Mouse (Mus musculus): ENCODE results near the gene Adora3.
A peak's percentile ranks its signal among the peaks of the same experiment; 100 is the strongest.

Adora3 gene

GRCm38 (mm10) chr3:105876022-105876421 lies 5.4 kb downstream of the Adora3 start:
- no peak for DNase-seq (ENCODE audit: low read depth)

- DNase-seq (ENCODE audit: low read depth), result no peak
Measured at GRCm38 (mm10) chr3:105877252-105877803, 6.7 kb downstream of the Adora3 start.

GRCm38 (mm10) chr3:105877919-105878318 lies 7.3 kb downstream of the Adora3 start:
- no peak for DNase-seq (ENCODE audit: low read depth)

DNA sequence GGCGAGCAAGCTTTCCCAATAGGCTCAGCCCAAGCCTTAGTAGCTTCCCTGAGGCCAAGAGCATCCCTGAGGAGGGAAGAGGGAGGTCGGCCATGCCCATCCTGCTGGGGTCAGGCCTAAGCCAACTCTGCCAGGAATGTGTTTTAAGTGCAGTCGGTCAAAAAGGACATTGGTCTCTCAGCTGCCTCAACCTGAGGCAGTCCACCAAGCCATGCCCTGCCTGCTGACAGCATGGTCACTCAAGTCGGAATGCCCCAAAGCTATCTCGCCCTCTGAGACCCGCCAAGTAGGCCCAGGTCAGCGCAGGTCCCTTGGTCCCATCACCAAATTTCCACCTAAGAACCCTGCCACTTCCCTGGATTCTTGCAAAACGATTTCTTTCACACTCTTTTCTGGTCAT lies 8.1 kb downstream of the Adora3 start:
- no peak for DNase-seq (ENCODE audit: low read depth)

GRCm38 (mm10) chr3:105880419-105880818 lies 9.8 kb downstream of the Adora3 start:
- DNase-seq (ENCODE audit: low read depth), result no peak

DNA sequence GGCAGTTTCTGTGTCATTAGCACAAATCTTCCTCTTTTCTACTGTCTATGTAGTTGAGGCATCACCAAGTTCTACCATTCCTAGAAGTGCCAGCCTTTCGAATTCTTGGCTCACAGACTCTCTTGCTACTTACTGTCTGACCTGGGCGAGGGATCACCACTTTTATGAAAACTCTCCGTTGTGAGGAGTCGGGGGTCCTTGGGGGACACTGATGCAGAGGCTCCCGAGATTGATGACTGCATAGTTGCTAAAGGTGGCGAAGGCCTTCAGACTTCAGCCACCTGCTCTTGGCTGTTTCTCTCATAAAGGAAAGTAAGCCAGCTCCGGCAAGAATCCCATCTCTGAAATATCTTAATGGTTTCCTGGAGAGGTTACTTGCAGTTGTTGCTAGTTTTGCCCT lies 11.4 kb downstream of the Adora3 start:
- DNase-seq (ENCODE audit: low read depth), result no peak

GRCm38 (mm10) chr3:105883111-105883510 lies 12.5 kb downstream of the Adora3 start:
- DNase-seq (ENCODE audit: low read depth), result no peak

GRCm38 (mm10) chr3:105888961-105889360 lies 18.3 kb downstream of the Adora3 start:
- no peak for DNase-seq (ENCODE audit: low read depth)

DNA sequence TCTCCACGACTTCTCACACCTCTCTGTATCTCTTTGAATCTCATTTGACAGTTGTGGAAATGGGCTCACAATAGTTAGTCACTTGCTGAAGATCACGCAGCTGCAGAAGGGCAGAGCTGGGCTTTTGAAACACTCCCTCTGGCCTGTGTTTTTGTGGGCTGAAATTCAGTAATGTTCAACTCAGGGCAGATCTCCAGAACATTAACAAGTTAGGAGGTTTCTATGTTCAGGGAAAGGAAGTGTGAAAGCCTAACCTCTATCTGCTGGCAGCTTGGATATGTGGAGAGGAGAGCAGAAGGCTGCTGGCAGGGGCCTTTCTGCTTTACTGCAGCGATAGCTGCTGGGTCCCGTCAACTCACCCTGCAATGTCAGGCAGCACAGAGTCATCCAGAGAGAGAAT lies 19.6 kb downstream of the Adora3 start:
- DNase-seq (ENCODE audit: low read depth), result no peak

DNA sequence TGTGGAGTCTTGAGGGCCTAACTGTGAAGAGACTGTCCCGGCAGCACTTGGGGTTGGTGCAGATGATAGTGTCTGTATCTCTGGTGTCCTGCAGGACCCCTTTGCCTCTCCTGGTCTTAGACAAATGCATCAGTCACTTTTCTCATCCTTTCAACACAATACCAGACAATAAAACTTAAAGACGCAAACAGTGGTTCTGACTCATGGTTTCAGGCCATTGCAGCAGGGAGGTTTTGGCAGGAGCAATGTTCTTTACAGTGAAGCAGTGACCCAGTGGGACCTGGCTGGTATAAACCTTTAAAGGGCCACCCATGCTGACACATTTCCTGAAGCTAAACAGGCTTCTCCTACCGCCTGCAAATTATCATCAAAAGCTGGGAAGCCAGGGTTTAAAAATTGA lies 20.5 kb downstream of the Adora3 start:
- DNase-seq (ENCODE audit: low read depth), result peak; percentile 17

GRCm38 (mm10) chr3:105891760-105892571 lies 21.3 kb downstream of the Adora3 start:
- no peak for DNase-seq (ENCODE audit: low read depth)

GRCm38 (mm10) chr3:105892572-105893495 lies 22.2 kb downstream of the Adora3 start:
- DNase-seq (ENCODE audit: low read depth), result no peak

DNA sequence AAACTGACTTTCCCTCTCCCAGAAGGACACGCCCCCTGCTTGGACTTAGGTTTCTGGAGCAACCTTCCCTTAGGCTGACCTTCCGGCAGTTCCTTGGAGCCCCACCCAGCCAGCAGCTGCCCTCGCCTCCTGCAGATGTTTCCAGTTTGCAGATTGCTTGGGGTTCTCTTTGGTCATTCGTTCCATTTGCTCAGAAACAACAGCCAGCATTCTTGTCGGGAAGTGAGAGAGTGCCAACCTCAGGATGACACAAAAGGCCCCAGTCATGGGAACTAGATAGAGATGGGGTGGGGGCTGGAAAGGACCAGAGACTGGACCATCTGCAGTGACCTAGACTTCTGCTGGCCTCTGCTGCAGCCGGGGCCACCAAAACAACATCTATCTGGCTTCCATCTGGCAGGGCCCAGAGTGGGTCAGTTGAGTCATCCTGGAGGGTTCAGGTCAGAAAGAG lies 23.3 kb downstream of the Adora3 start:
- peak; percentile 41 for DNase-seq (ENCODE audit: low read depth)

DNA sequence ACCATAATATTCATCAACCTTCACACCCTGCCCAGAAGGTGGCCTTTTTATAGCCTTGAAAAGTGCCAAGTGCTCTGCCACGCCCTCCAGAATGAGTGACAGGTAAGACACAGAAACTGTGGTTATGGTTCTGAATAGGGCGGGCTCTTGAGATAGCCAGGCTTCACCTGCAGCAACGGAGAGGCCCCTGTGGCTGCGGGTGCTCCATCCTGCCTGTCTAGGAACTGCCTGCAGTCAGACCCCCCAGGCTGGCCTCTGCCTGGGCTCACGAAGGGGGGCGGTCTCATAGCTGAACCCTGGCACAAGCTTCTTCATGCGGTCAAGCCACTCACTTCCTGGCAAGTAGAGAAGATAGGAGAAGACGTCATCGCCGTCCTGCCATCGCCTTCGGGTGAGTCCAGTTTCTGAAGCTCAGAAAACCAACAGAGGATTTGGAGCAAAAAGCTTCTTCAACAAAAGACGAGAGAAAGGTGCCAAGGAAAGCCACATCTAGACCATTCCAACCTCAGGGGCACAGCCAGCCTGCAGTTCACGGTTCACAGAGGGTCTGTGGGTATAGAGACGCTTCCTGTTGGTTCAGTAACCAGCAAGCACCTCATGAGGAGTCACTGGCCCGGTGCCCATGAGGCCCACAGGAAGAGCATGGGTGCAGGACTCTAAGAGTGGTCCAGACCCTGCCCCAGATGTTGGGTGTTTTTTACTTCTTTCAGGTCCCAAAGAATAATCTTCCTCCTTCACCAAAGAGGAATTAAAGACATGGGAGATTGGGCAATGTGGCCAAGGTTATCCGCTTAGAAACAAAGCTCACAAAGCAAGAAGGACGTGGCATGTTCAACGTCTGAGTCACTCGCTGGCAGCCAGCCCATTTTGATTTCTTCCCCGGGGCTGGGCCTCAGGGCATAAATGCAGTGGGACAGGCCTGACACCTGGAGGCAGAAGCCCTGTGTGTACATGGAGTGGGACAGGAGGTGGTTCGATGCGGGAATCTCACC lies 24.2 kb downstream of the Adora3 start:
- DNase-seq (ENCODE audit: low read depth), result peak; percentile 85

DNA sequence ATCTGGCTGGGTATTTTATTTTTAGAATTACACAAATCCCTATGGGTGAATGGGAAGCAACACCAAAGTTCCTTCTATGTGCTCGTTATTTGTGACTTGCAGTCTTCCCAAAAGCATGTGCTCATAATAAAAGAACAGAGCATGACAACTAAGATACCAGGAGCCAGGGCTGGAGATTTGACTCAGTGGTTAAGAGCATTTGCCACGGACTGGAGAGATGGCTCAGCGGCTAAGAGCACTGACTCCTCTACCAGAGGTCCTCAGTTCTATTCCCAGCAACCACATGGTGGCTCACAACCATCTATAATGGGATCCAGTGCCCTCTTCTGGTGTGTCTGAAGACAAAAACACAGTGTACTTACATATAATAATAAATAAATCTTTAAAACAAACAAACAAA lies 26.2 kb downstream of the Adora3 start:
- DNase-seq (ENCODE audit: low read depth), result no peak

GRCm38 (mm10) chr3:105898325-105898724 lies 27.7 kb downstream of the Adora3 start:
- peak; percentile 62 for DNase-seq (ENCODE audit: low read depth)

- no peak for DNase-seq (ENCODE audit: low read depth)
Measured at GRCm38 (mm10) chr3:105898861-105899260, 28.2 kb downstream of the Adora3 start.

DNA sequence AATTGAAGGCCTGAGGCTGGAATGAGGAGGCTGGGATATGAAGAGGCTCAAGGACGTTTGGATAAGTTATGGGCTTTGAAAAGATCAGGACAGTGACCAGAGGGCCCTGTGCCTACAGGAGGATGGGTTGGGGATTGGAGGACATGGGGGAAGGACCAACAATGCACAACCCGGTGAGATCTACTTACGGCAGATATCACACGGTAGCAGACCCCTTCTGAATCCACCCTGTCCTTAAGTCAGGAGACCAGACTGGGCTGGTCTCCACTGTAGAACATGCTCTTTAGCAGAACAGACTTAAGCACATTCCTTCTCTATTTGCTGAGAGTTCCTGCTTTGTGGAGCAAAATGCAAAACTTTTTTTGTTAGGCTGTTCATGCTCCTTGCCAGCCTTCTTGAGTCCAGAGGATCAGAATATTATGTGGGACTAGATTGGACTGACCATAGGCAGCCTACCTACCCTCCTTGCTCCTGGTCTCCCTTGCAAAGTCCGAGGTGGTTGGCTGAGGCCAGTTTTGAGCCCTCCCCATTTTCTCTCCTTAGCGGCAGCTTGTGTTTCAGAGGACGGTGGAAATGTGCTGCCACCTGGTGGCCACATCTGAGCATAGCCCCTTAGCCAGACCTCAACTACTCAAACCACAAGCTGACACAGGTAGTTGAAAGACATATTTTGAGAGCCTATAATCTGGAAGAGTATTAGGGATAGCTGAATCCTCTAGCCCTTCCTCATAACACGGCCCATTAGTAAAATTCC lies 28.9 kb downstream of the Adora3 start:
- DNase-seq (ENCODE audit: low read depth), result peak; percentile 92

DNA sequence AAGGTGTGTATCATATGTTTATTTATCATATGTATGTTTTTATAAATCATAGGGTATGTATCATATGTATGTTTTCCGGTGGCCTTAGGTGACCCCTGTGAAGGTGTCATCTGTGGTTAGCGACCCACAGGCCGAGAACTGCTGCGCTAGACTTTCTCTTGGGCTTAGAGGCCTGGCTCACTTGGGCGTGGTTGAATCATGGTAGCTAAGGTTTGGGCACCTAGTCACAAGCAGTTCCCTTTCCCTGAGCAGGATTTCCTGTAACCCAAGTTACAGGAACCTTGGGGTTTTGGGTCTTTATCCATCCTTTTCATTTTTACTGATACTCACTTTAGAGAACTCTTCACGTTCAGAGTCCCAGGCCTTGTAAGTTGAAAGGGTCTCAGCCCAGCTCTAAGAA lies 29.6 kb downstream of the Adora3 start:
- no peak for DNase-seq (ENCODE audit: low read depth)

GRCm38 (mm10) chr3:105900716-105901115 lies 30.1 kb downstream of the Adora3 start:
- DNase-seq (ENCODE audit: low read depth), result no peak

GRCm38 (mm10) chr3:105901468-105901867 lies 30.8 kb downstream of the Adora3 start:
- DNase-seq (ENCODE audit: low read depth), result no peak

Data from NIH3T3 (cell line).